Mouse (Mus musculus) stomach, embryonic 16.5 days (tissue): ENCODE results near the gene Rsph10b. TPM values are rescaled to one million over a fixed set of nuclear protein-coding genes. Genes with fewer than 3 reads are reported as not detected.
A peak's percentile ranks its signal among the peaks of the same experiment; 100 is the strongest.

ENCODE experiments used
- ATAC-seq: fragments of 200-750 bp; cut with Nextera tagmentation; 2 replicates; pipeline ENCODE4 v1.8.0; 2017; ENCODE audit warnings: moderate number of reproducible peaks, moderate TSS enrichment; ENCODE audit not compliant: insufficient read depth, low FRiP score
- H3K27ac ChIP-seq: fragments of 300-500 bp; sonication (generic); 2 replicates; pipeline ENCODE4 v1.5.1; 2014; ENCODE audit warnings: low read length
- H3K27me3 ChIP-seq: fragments of 300-500 bp; sonication (generic); 2 replicates; pipeline ENCODE4 v1.6.1; 2014; ENCODE audit warnings: low read length, control low read depth, mixed read lengths; ENCODE audit not compliant: control insufficient read depth, insufficient read depth
- H3K36me3 ChIP-seq: fragments of 300-500 bp; sonication (generic); 2 replicates; pipeline ENCODE4 v1.6.1; 2014; ENCODE audit warnings: low read length; ENCODE audit not compliant: control insufficient read depth, insufficient read depth
- H3K4me1 ChIP-seq: fragments of 300-500 bp; sonication (generic); 2 replicates; pipeline ENCODE4 v1.6.1; 2014; ENCODE audit warnings: low read length, control low read depth, mixed read lengths; ENCODE audit not compliant: control insufficient read depth, insufficient read depth
- H3K4me2 ChIP-seq: fragments of 300-500 bp; sonication (generic); 2 replicates; pipeline ENCODE4 v1.6.1; 2014; ENCODE audit warnings: low read depth, low read length, mixed read lengths
- H3K4me3 ChIP-seq: fragments of 300-500 bp; sonication (generic); replicated peaks from 2 replicates; pipeline ENCODE4 v1.5.1; 2014; ENCODE audit warnings: mild to moderate bottlenecking, low read length
- H3K9ac ChIP-seq: fragments of 300-500 bp; sonication (generic); 2 replicates; pipeline ENCODE4 v1.6.1; 2014; ENCODE audit warnings: low read length
- H3K9me3 ChIP-seq: fragments of 300-500 bp; sonication (generic); replicated peaks from 2 replicates; pipeline ENCODE4 v1.6.1; 2016; ENCODE audit warnings: low read length, control low read depth; ENCODE audit not compliant: control insufficient read depth
- WGBS: fragments of 180-500 bp; shearing (Covaris S2); extraction: QIAGEN DNeasy Blood & Tissue Kit; methylation state at CpG from one replicate; pipeline ENCODE4 v1.1.7; 2014; 5-methylcytosine and 5-hydroxymethylcytosine counted together
- polyA plus RNA-seq: library from polyadenylated mRNA; unstranded; fragments of >200 nt; fragmentation: Nextera tagmentation; extraction: Ambion mirVana; gene quantifications from 2 replicates; pipeline ENCODE4 v1.2.1, GENCODE M21; 2015

Rsph10b gene
- polyA plus RNA-seq, 1 experiment from 2014 or later = 0.94 TPM

GRCm38 (mm10) chr5:143908926-143909325, 23.9 kb upstream of the Rsph10b start:
- Histone ChIP-seq H3K4me3 (peak overlapping the region; percentile 83), H3K4me1 (peaks cover 19% of the 10 kb centered on the region), H3K36me3 (peaks cover 13% of the 10 kb centered on the region), H3K9me3 (no peaks in the 10 kb centered on the region), H3K9ac (peak overlapping the region; percentile 82), H3K27ac (peak overlapping the region; percentile 85), H3K27me3 (no peaks in the 10 kb centered on the region), H3K4me2 (peak overlapping the region; percentile 71)
- WGBS = under 1% methylated on average over 9 of the region's 9 CpGs
- ATAC-seq = no peak

GRCm38 (mm10) chr5:143909417-143910400, 23.1 kb upstream of the Rsph10b start, which contains the start of the genes Aimp2 and Pms2:
Aimp2 (minus strand) TSS chr5:143909847.
Pms2 (plus strand) TSS chr5:143909964.
- H3K9ac ChIP-seq = peak within 1 kb of the TSS; percentile 82
- H3K9me3 ChIP-seq = no peaks in the 10 kb centered on the region
- H3K27me3 ChIP-seq = no peaks in the 10 kb centered on the region
- peak within 1 kb of the TSS; percentile 83 for H3K4me3 ChIP-seq
- peak within 1 kb of the TSS; percentile 77 for H3K4me2 ChIP-seq
- under 1% methylated on average over 70 of the region's 70 CpGs for WGBS
- H3K36me3 ChIP-seq = peaks cover 5% of the 10 kb centered on the region; the same call in 1 of the 2 replicates
- peaks cover 19% of the 10 kb centered on the region for H3K4me1 ChIP-seq
- peak; percentile 99 for ATAC-seq
- H3K27ac ChIP-seq = peak within 1 kb of the TSS; percentile 85

DNA sequence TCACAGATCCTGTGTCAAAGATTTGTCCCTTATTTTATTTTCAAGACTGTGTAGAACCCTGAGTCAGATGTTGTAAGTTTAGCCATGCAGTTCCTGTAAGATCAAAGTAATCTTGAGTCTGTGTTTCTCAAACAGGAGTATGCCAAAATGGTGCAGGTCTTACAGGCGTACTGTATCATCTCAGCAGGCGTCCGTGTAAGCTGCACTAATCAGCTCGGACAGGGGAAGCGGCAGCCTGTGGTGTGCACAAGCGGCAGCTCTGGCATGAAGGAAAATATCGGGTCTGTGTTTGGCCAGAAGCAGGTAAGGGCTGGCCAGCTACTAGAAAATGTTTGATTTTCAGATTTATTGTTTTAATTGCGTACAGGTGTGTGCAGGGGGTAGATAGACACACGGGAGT, 16.6 kb upstream of the Rsph10b start:
- H3K27me3 ChIP-seq = no peaks in the 10 kb centered on the region
- H3K9ac ChIP-seq = no peak overlapping the region
- 93% methylated on average over 9 of the region's 9 CpGs for WGBS
- H3K27ac ChIP-seq = no peak overlapping the region
- H3K4me3 ChIP-seq = no peak overlapping the region
- no peak overlapping the region for H3K4me2 ChIP-seq
- no peaks in the 10 kb centered on the region for H3K4me1 ChIP-seq
- no peaks in the 10 kb centered on the region for H3K9me3 ChIP-seq
- ATAC-seq = no peak
- H3K36me3 ChIP-seq = peaks cover 8% of the 10 kb centered on the region

GRCm38 (mm10) chr5:143917418-143917817, 15.4 kb upstream of the Rsph10b start:
- ATAC-seq = no peak
- no peak overlapping the region for H3K27ac ChIP-seq

GRCm38 (mm10) chr5:143918120-143918519, 14.7 kb upstream of the Rsph10b start:
- Histone ChIP-seq H3K4me3 (no peak overlapping the region), H3K9me3 (no peaks in the 10 kb centered on the region), H3K4me2 (no peak overlapping the region), H3K27me3 (no peaks in the 10 kb centered on the region), H3K36me3 (peaks cover 8% of the 10 kb centered on the region), H3K4me1 (no peaks in the 10 kb centered on the region), H3K27ac (no peak overlapping the region), H3K9ac (no peak overlapping the region)
- ATAC-seq = no peak
- WGBS = 89% methylated on average over 3 of the region's 3 CpGs

More at GRCm38 (mm10) chr5:143917418-143917817, 15.4 kb upstream of the Rsph10b start:
- Histone ChIP-seq H3K4me3 (no peak overlapping the region), H3K27me3 (no peaks in the 10 kb centered on the region), H3K4me1 (no peaks in the 10 kb centered on the region), H3K36me3 (peaks cover 8% of the 10 kb centered on the region), H3K9ac (no peak overlapping the region), H3K4me2 (no peak overlapping the region), H3K9me3 (no peaks in the 10 kb centered on the region)
- WGBS = 38% methylated on average over 5 of the region's 5 CpGs

GRCm38 (mm10) chr5:143924781-143925452, 7.9 kb upstream of the Rsph10b start:
- H3K36me3 ChIP-seq = peaks cover 12% of the 10 kb centered on the region; the same call in 1 of the 2 replicates
- WGBS = 87% methylated on average over 6 of the region's 6 CpGs
- ATAC-seq = no peak

DNA sequence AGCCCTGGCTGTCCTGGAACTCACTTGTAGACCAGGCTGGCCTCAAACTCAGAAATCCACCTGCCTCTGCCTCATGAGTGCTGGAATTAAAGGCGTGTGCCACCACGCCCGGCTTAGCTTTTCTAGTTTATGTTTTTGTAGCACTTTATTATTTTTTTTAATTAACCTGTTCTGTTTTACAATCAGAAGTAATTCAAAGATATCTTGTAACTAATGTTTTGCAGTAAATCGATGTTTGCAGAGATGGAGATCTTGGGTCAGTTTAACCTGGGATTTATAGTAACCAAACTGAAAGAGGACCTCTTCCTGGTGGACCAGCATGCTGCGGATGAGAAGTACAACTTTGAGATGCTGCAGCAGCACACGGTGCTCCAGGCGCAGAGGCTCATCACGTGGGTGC, 5.0 kb upstream of the Rsph10b start, which contains the start of gene Gm42421:
TSS of gene Gm42421 (plus strand) at position 301 of the 400 bp plus-strand sequence.
- Histone ChIP-seq H3K4me3 (no peak within 1 kb of the TSS), H3K36me3 (peaks cover 16% of the 10 kb centered on the region; the same call in 1 of the 2 replicates), H3K4me2 (no peak within 1 kb of the TSS), H3K9ac (no peak within 1 kb of the TSS), H3K9me3 (no peaks in the 10 kb centered on the region), H3K27ac (no peak within 1 kb of the TSS), H3K4me1 (no peaks in the 10 kb centered on the region), H3K27me3 (no peaks in the 10 kb centered on the region)
- ATAC-seq = no peak
- 94% methylated on average over 8 of the region's 8 CpGs for WGBS

More at GRCm38 (mm10) chr5:143924781-143925452, 7.9 kb upstream of the Rsph10b start:
- Histone ChIP-seq H3K4me1 (no peaks in the 10 kb centered on the region), H3K9ac (no peak overlapping the region), H3K4me3 (no peak overlapping the region), H3K27ac (no peak overlapping the region), H3K9me3 (no peaks in the 10 kb centered on the region), H3K27me3 (no peaks in the 10 kb centered on the region), H3K4me2 (no peak overlapping the region)

GRCm38 (mm10) chr5:143929291-143929690, 3.5 kb upstream of the Rsph10b start:
- Histone ChIP-seq H3K27ac (no peak overlapping the region), H3K36me3 (peaks cover 13% of the 10 kb centered on the region; the same call in 1 of the 2 replicates)
- ATAC-seq = no peak

More at GRCm38 (mm10) chr5:143929291-143929690, 3.5 kb upstream of the Rsph10b start:
- Histone ChIP-seq H3K4me2 (no peak overlapping the region), H3K9me3 (no peaks in the 10 kb centered on the region), H3K27me3 (no peaks in the 10 kb centered on the region), H3K4me1 (no peaks in the 10 kb centered on the region), H3K4me3 (no peak overlapping the region), H3K9ac (no peak overlapping the region)
- WGBS = 80% methylated on average over 4 of the region's 4 CpGs
